Mouse (Mus musculus): ENCODE measurements around the gene Mier3.
A peak's percentile ranks its signal among the peaks of the same experiment; 100 is the strongest.
"Not testable (repeated sequence)": the region's sequence is repeated elsewhere in the genome, so short reads cannot be mapped to it uniquely, and the experiment has no call there.

Mier3 gene

GRCm38 (mm10) chr13:111703396-111703795 lies 22.6 kb downstream of the Mier3 start:
- no peak for DNase-seq (ENCODE audit: low spot score)

GRCm38 (mm10) chr13:111703952-111704351 lies 23.2 kb downstream of the Mier3 start:
- not testable (repeated sequence) for DNase-seq (ENCODE audit: low spot score)

GRCm38 (mm10) chr13:111710531-111710930 lies 29.8 kb downstream of the Mier3 start:
- no peak for DNase-seq (ENCODE audit: low spot score)

GRCm38 (mm10) chr13:111719726-111720125 lies 38.9 kb downstream of the Mier3 start:
- no peak for DNase-seq (ENCODE audit: low spot score)

GRCm38 (mm10) chr13:111724811-111725164 lies 44.0 kb downstream of the Mier3 start:
- DNase-seq (ENCODE audit: low spot score), result no peak

GRCm38 (mm10) chr13:111725165-111726077 lies 44.6 kb downstream of the Mier3 start:
- DNase-seq (ENCODE audit: low spot score), result peak; percentile 98

GRCm38 (mm10) chr13:111726898-111727297 lies 46.1 kb downstream of the Mier3 start:
- DNase-seq (ENCODE audit: low spot score), result no peak

GRCm38 (mm10) chr13:111741204-111741990 lies 60.6 kb downstream of the Mier3 start:
- DNase-seq (ENCODE audit: low spot score), result no peak

GRCm38 (mm10) chr13:111741991-111742615 lies 61.3 kb downstream of the Mier3 start:
- DNase-seq (ENCODE audit: low spot score), result peak; percentile 82

GRCm38 (mm10) chr13:111744233-111745000 lies 63.6 kb downstream of the Mier3 start:
- peak; percentile 2 for DNase-seq (ENCODE audit: low spot score)

GRCm38 (mm10) chr13:111745216-111745615 lies 64.4 kb downstream of the Mier3 start:
- DNase-seq (ENCODE audit: low spot score), result no peak

GRCm38 (mm10) chr13:111746831-111747230 lies 66.1 kb downstream of the Mier3 start:
- no peak for DNase-seq (ENCODE audit: low spot score)

- no peak for DNase-seq (ENCODE audit: low spot score)
Measured at GRCm38 (mm10) chr13:111748301-111749062, 67.7 kb downstream of the Mier3 start.

GRCm38 (mm10) chr13:111753321-111753720 lies 72.5 kb downstream of the Mier3 start:
- no peak for DNase-seq (ENCODE audit: low spot score)

- DNase-seq (ENCODE audit: low spot score), result no peak
Measured at GRCm38 (mm10) chr13:111755377-111755776, 74.6 kb downstream of the Mier3 start.

- no peak for DNase-seq (ENCODE audit: low spot score)
Measured at GRCm38 (mm10) chr13:111755937-111756336, 75.2 kb downstream of the Mier3 start.

- DNase-seq (ENCODE audit: low spot score), result no peak
Measured at GRCm38 (mm10) chr13:111756986-111757385, 76.2 kb downstream of the Mier3 start.

GRCm38 (mm10) chr13:111762526-111762925 lies 81.7 kb downstream of the Mier3 start:
- DNase-seq (ENCODE audit: low spot score), result no peak
